Mouse (Mus musculus) stomach, postnatal 0 days (tissue): ENCODE data around the gene Wasl.

Source experiments
- CTCF ChIP-seq: IDR thresholded peaks from 2 replicates; pipeline ENCODE4 v1.5.1; 2016; ENCODE audit warnings: antibody characterized with exemption, low read depth, mild to moderate bottlenecking, moderate library complexity
- EP300 ChIP-seq: optimal IDR thresholded peaks from 2 replicates; pipeline ENCODE3; 2016; ENCODE audit warnings: antibody characterized with exemption

DNA sequence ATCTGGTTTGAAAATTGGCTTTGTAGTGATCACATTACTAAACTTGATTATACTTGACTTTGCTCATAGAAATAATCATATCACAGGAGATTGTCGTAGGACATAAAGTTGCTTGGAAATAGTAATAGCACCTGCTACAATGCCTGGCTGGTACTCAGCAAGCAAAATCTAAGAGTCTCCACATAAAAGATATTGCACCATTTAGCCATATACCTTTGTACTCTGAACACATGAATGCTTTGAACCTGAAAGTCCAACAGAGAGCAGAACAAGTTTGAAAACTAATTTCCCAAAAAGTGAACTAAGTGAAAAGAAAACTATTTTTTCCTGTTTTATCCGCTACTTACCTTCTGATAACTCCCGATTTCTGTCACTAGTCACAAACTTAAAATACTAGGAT, 18.3 kb upstream of the Wasl start:
- no peak for TF ChIP-seq EP300
- no peak for TF ChIP-seq CTCF
